Mouse (Mus musculus) hindbrain, postnatal 0 days (tissue): ENCODE measurements around the gene Slc45a1. TPM values are rescaled to one million over a fixed set of nuclear protein-coding genes. Genes with fewer than 3 reads are reported as not detected.

ENCODE experiments used
- ATAC-seq: fragments of 200-750 bp; cut with Nextera tagmentation; 2 replicates; pipeline ENCODE4 v1.8.0; 2017; ENCODE audit warnings: mild to moderate bottlenecking, moderate TSS enrichment, moderate library complexity
- DNase-seq: peaks from one replicate; pipeline ENCODE4 v3.0.0-alpha.2; 2015; ENCODE audit warnings: low spot score
- H3K27ac ChIP-seq: fragments of 300-500 bp; sonication (generic); 2 replicates; pipeline ENCODE4 v1.5.1; 2014; ENCODE audit warnings: mild to moderate bottlenecking
- H3K27me3 ChIP-seq: fragments of 300-500 bp; sonication (generic); 2 replicates; pipeline ENCODE4 v1.6.1; 2014; ENCODE audit warnings: low read length, mixed read lengths; ENCODE audit not compliant: insufficient read depth
- H3K36me3 ChIP-seq: fragments of 300-500 bp; sonication (generic); 2 replicates; pipeline ENCODE4 v1.6.1; 2014; ENCODE audit warnings: low read length, mixed read lengths; ENCODE audit not compliant: insufficient read depth
- H3K4me1 ChIP-seq: fragments of 300-500 bp; sonication (generic); 2 replicates; pipeline ENCODE4 v1.6.1; 2014; ENCODE audit warnings: antibody characterized with exemption, low read length, mixed read lengths; ENCODE audit not compliant: insufficient read depth
- H3K4me2 ChIP-seq: fragments of 300-500 bp; sonication (generic); 2 replicates; pipeline ENCODE4 v1.6.1; 2014; ENCODE audit warnings: low read depth, mild to moderate bottlenecking, low read length, moderate library complexity, mixed read lengths
- H3K4me3 ChIP-seq: fragments of 300-500 bp; sonication (generic); 2 replicates; pipeline ENCODE4 v1.5.1; 2014; ENCODE audit warnings: low read length
- H3K9ac ChIP-seq: fragments of 300-500 bp; sonication (generic); replicated peaks from 2 replicates; pipeline ENCODE4 v1.6.1; 2014; ENCODE audit warnings: mild to moderate bottlenecking, low read length, moderate library complexity, mixed read lengths
- H3K9me3 ChIP-seq: fragments of 300-500 bp; sonication (generic); 2 replicates; pipeline ENCODE4 v1.6.1; 2016; ENCODE audit warnings: low read length, mixed read lengths
- CTCF ChIP-seq: IDR thresholded peaks from 2 replicates; pipeline ENCODE4 v1.5.1; 2016; ENCODE audit warnings: antibody characterized with exemption, control low read depth, low read depth
- WGBS: fragments of 180-500 bp; shearing (Covaris S2); extraction: QIAGEN DNeasy Blood & Tissue Kit; methylation state at CpG from one replicate; pipeline ENCODE4 v1.1.7; 2014; 5-methylcytosine and 5-hydroxymethylcytosine counted together
- polyA plus RNA-seq: library from polyadenylated mRNA; unstranded; fragments of >200 nt; fragmentation: Nextera tagmentation; extraction: Ambion mirVana; gene quantifications from 2 replicates; pipeline ENCODE4 v1.2.1, GENCODE M21; 2015
- total RNA-seq: library from RNA; depleted of rRNA; stranded (reverse); fragments of >200 nt; gene quantifications from 2 replicates; pipeline ENCODE4 v1.2.3, GENCODE M21; 2014

Slc45a1 gene
- total and polyA plus RNA-seq, 2 experiments from 2014 or later = 47.5 to 49.6 TPM

GRCm38 (mm10) chr4:150677846-150678224, 25.9 kb upstream of the Slc45a1 start:
- Histone ChIP-seq H3K4me3 (no peak overlapping the region), H3K27ac (no peak overlapping the region), H3K27me3 (no peaks in the 10 kb centered on the region), H3K4me2 (no peak overlapping the region), H3K9me3 (no peaks in the 10 kb centered on the region; the same call in 1 of the 2 replicates), H3K4me1 (no peaks in the 10 kb centered on the region), H3K36me3 (no peaks in the 10 kb centered on the region), H3K9ac (no peak overlapping the region)
- TF ChIP-seq CTCF = no peak
- ATAC-seq = peak; percentile 32; the same call in 1 of the 2 replicates
- DNase-seq = no peak
- WGBS = 29% methylated on average over 2 of the region's 4 CpGs

- no peak overlapping the region for H3K4me3 ChIP-seq
- peak; percentile 56 for DNase-seq
- no peak overlapping the region for H3K27ac ChIP-seq
- peak; percentile 77; the same call in 1 of the 2 replicates for ATAC-seq
- no peak overlapping the region for H3K4me2 ChIP-seq
- H3K9me3 ChIP-seq = no peaks in the 10 kb centered on the region; the same call in 1 of the 2 replicates
- 18% methylated on average over 9 of the region's 10 CpGs for WGBS
- TF ChIP-seq CTCF = no peak
- H3K4me1 ChIP-seq = no peaks in the 10 kb centered on the region
- H3K27me3 ChIP-seq = no peaks in the 10 kb centered on the region
- no peaks in the 10 kb centered on the region for H3K36me3 ChIP-seq
- no peak overlapping the region for H3K9ac ChIP-seq
These were observed 25.3 kb upstream of the Slc45a1 start for GRCm38 (mm10) chr4:150677126-150677845.

- ATAC-seq (no peak), DNase-seq (no peak)
- Histone ChIP-seq H3K4me1 (no peaks in the 10 kb centered on the region), H3K4me2 (no peak overlapping the region), H3K27me3 (no peaks in the 10 kb centered on the region), H3K36me3 (no peaks in the 10 kb centered on the region), H3K4me3 (no peak overlapping the region), H3K9ac (no peak overlapping the region), H3K9me3 (no peaks in the 10 kb centered on the region; the same call in 1 of the 2 replicates), H3K27ac (no peak overlapping the region)
- WGBS = 68% methylated on average over 13 of the region's 13 CpGs
- TF ChIP-seq CTCF = no peak
These were observed 24.1 kb upstream of the Slc45a1 start for GRCm38 (mm10) chr4:150676029-150676428.

- TF ChIP-seq CTCF = no peak
- DNase-seq = no peak
- Histone ChIP-seq H3K9me3 (no peaks in the 10 kb centered on the region; the same call in 1 of the 2 replicates), H3K4me1 (no peaks in the 10 kb centered on the region), H3K4me2 (no peak overlapping the region), H3K27me3 (no peaks in the 10 kb centered on the region), H3K36me3 (no peaks in the 10 kb centered on the region), H3K4me3 (no peak overlapping the region), H3K9ac (no peak overlapping the region), H3K27ac (no peak overlapping the region)
- WGBS = 95% methylated on average over 10 of the region's 10 CpGs
- ATAC-seq = no peak
These were observed 23.3 kb upstream of the Slc45a1 start for GRCm38 (mm10) chr4:150675274-150675673.

- no peak for DNase-seq
- Histone ChIP-seq H3K27me3 (no peaks in the 10 kb centered on the region), H3K9ac (no peak overlapping the region), H3K4me3 (no peak overlapping the region), H3K36me3 (no peaks in the 10 kb centered on the region), H3K9me3 (no peaks in the 10 kb centered on the region), H3K4me1 (0 out of 2 replicates have a peak, but pooled peaks cover 4% of the 10 kb centered on the region), H3K27ac (no peak overlapping the region), H3K4me2 (no peak overlapping the region)
- WGBS = 82% methylated on average over 10 of the region's 10 CpGs
- no peak for ATAC-seq
- TF ChIP-seq CTCF = no peak
These were observed 13.8 kb upstream of the Slc45a1 start for GRCm38 (mm10) chr4:150665806-150666205.

GRCm38 (mm10) chr4:150664726-150665125, 12.8 kb upstream of the Slc45a1 start:
- no peak overlapping the region for H3K27ac ChIP-seq
- H3K4me1 ChIP-seq = 0 out of 2 replicates have a peak, but pooled peaks cover 4% of the 10 kb centered on the region
- no peak overlapping the region for H3K9ac ChIP-seq
- no peaks in the 10 kb centered on the region for H3K27me3 ChIP-seq
- DNase-seq (peak; percentile 24), ATAC-seq (no peak)
- WGBS = 90% methylated on average over 7 of the region's 7 CpGs
- H3K9me3 ChIP-seq = no peaks in the 10 kb centered on the region
- H3K4me2 ChIP-seq = no peak overlapping the region
- H3K4me3 ChIP-seq = no peak overlapping the region
- H3K36me3 ChIP-seq = no peaks in the 10 kb centered on the region
- peak; percentile 57 for TF ChIP-seq CTCF

GRCm38 (mm10) chr4:150663192-150663591, 11.2 kb upstream of the Slc45a1 start:
- H3K9ac ChIP-seq = no peak overlapping the region
- DNase-seq (peak; percentile 61), ATAC-seq (no peak)
- 58% methylated on average over 12 of the region's 12 CpGs for WGBS
- no peaks in the 10 kb centered on the region for H3K9me3 ChIP-seq
- H3K4me2 ChIP-seq = no peak overlapping the region
- TF ChIP-seq CTCF = peak; percentile 72
- H3K4me3 ChIP-seq = no peak overlapping the region
- no peaks in the 10 kb centered on the region for H3K27me3 ChIP-seq
- H3K4me1 ChIP-seq = 0 out of 2 replicates have a peak, but pooled peaks cover 4% of the 10 kb centered on the region
- H3K27ac ChIP-seq = no peak overlapping the region
- H3K36me3 ChIP-seq = no peaks in the 10 kb centered on the region
